Mouse (Mus musculus): ENCODE measurements around the gene Fam205c. TPM values are rescaled to one million over a fixed set of nuclear protein-coding genes. Genes with fewer than 3 reads are reported as not detected.
"Not testable (repeated sequence)": the region's sequence is repeated elsewhere in the genome, so short reads cannot be mapped to it uniquely, and the experiment has no call there.

Gene Fam205c
- polyA plus RNA-seq, 1 experiment from 2014 or later: 1.0 TPM

GRCm38 (mm10) chr4:42872746-42873435 lies 1.1 kb downstream of the Fam205c start:
- H3K9ac ChIP-seq: no peak overlapping the region
- ATAC-seq: no peak
- no peaks in the 10 kb centered on the region for H3K27me3 ChIP-seq
- no peak overlapping the region for H3K4me2 ChIP-seq
- no peaks in the 10 kb centered on the region for H3K4me1 ChIP-seq
- H3K27ac ChIP-seq: no peak overlapping the region
- WGBS: 91% methylated on average over 16 of the region's 16 CpGs
- H3K36me3 ChIP-seq (ENCODE audit: poor library complexity, severe bottlenecking): no peaks in the 10 kb centered on the region
- H3K4me3 ChIP-seq: no peak overlapping the region
- no peaks in the 10 kb centered on the region for H3K9me3 ChIP-seq (replicated peaks)

DNA sequence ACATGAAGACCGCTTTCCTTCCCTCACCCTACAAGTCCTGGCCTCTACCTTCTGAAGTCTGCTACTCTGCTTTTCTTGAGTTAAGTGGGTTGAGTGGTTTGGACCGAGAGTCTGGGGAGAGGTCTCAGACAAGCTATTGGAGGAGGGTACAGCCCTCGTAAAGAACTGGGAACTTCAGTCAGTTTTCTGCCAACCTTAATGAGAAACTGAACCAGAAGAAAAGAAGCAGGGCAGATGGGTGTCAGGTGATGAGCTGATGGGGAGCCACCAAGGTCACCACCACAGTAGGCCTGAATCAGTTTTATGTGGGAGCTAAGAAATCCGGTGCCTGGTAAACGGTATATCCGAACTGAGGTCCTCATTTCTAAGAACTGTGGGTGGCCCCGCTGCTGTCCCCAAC lies 1.9 kb downstream of the Fam205c start:
- Histone ChIP-seq H3K36me3 (ENCODE audit: poor library complexity, severe bottlenecking) (no peaks in the 10 kb centered on the region), H3K9me3 (replicated peaks) (no peaks in the 10 kb centered on the region), H3K27me3 (no peaks in the 10 kb centered on the region), H3K4me1 (no peaks in the 10 kb centered on the region), H3K9ac (no peak overlapping the region), H3K27ac (no peak overlapping the region), H3K4me2 (no peak overlapping the region), H3K4me3 (no peak overlapping the region)
- 94% methylated on average over 7 of the region's 7 CpGs for WGBS
- ATAC-seq: no peak

DNA sequence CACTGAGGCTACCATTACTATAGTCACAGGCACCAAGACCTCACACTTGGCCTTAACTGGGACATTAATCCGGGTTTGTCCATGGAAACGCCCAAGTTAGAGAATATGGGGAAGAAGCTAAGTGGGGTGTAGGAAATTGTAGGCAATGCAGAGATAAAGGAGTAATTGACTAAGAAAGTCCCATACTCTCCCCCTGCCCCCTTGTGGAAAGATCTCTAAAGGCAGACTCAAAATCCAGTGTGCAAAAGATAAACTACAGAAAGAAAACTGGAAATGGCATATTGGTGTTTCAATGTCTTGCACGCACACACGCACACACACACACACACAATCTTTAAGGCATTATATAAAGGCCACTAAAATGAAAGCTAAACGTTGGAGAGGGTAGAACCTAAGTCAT lies 3.3 kb downstream of the Fam205c start:
- Histone ChIP-seq H3K9ac (no peak overlapping the region), H3K27ac (no peak overlapping the region), H3K27me3 (no peaks in the 10 kb centered on the region), H3K36me3 (ENCODE audit: poor library complexity, severe bottlenecking) (no peaks in the 10 kb centered on the region), H3K9me3 (replicated peaks) (no peaks in the 10 kb centered on the region), H3K4me3 (no peak overlapping the region), H3K4me2 (no peak overlapping the region), H3K4me1 (no peaks in the 10 kb centered on the region)
- WGBS: 82% methylated on average over 5 of the region's 5 CpGs
- no peak for ATAC-seq

- Histone ChIP-seq H3K27me3 (no peaks in the 10 kb centered on the region), H3K4me3 (no peak overlapping the region), H3K36me3 (ENCODE audit: poor library complexity, severe bottlenecking) (no peaks in the 10 kb centered on the region), H3K27ac (no peak overlapping the region), H3K4me1 (no peaks in the 10 kb centered on the region), H3K9me3 (replicated peaks) (no peaks in the 10 kb centered on the region), H3K4me2 (no peak overlapping the region), H3K9ac (no peak overlapping the region)
- ATAC-seq: no peak
- 92% methylated on average over 5 of the region's 5 CpGs for WGBS
These were observed 5.8 kb downstream of the Fam205c start for GRCm38 (mm10) chr4:42868193-42868592.

- H3K9me3 ChIP-seq (replicated peaks): no peaks in the 10 kb centered on the region
- WGBS: 85% methylated on average over 3 of the region's 3 CpGs
- no peak overlapping the region for H3K4me2 ChIP-seq
- no peaks in the 10 kb centered on the region for H3K36me3 ChIP-seq (ENCODE audit: poor library complexity, severe bottlenecking)
- no peak overlapping the region for H3K4me3 ChIP-seq
- H3K9ac ChIP-seq: no peak overlapping the region
- no peak for ATAC-seq
- H3K4me1 ChIP-seq: no peaks in the 10 kb centered on the region
- no peaks in the 10 kb centered on the region for H3K27me3 ChIP-seq
- H3K27ac ChIP-seq: no peak overlapping the region
These were observed 6.6 kb downstream of the Fam205c start for GRCm38 (mm10) chr4:42867390-42867789.

- H3K4me3 ChIP-seq; H3K4me2 ChIP-seq; H3K27ac ChIP-seq; H3K9me3 ChIP-seq (replicated peaks); H3K9ac ChIP-seq; H3K27me3 ChIP-seq; ATAC-seq; H3K4me1 ChIP-seq; H3K36me3 ChIP-seq (ENCODE audit: poor library complexity, severe bottlenecking): not testable (repeated sequence)
- 81% methylated on average over 5 of the region's 5 CpGs for WGBS
These were observed 10.5 kb downstream of the Fam205c start for GRCm38 (mm10) chr4:42863487-42863886.

DNA sequence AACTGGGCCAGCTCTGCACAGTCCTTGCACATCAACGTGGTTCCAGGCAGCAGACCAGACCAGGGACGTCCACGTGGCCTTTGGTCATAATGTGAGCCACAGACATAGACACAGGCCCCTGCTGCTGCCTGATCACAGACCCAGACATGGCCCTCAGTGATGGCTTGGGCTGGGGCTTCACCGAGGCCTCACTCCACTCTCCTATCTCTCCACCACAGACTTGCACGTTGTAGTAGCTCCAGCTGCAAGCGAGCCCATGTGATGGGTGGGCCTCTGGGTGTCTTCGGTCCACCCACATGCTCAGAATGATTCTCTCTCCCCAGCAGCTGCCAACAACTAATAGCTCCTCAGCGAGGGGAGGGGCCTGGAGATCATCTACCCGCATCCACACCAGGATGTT lies 13.6 kb downstream of the Fam205c start:
- not testable (repeated sequence) for H3K27me3 ChIP-seq; H3K9ac ChIP-seq; H3K4me1 ChIP-seq; H3K4me3 ChIP-seq; ATAC-seq; H3K9me3 ChIP-seq (replicated peaks); H3K4me2 ChIP-seq; H3K27ac ChIP-seq; H3K36me3 ChIP-seq (ENCODE audit: poor library complexity, severe bottlenecking)
- 85% methylated on average over 9 of the region's 9 CpGs for WGBS

GRCm38 (mm10) chr4:42856671-42857070 lies 17.4 kb downstream of the Fam205c start, which contains the start of gene Gm12394:
TSS of gene Gm12394 (minus strand) at chr4:42856771.
- ATAC-seq; H3K27ac ChIP-seq; H3K4me3 ChIP-seq; H3K27me3 ChIP-seq; H3K9ac ChIP-seq; H3K4me2 ChIP-seq; H3K4me1 ChIP-seq; H3K36me3 ChIP-seq (ENCODE audit: poor library complexity, severe bottlenecking); H3K9me3 ChIP-seq (replicated peaks): not testable (repeated sequence)
- WGBS: 80% methylated on average over 1 of the region's 1 CpGs

GRCm38 (mm10) chr4:42853788-42854187 lies 20.2 kb downstream of the Fam205c start, which contains the start of gene Fam205a1:
TSS of gene Fam205a1 (minus strand) at chr4:42853888.
- not testable (repeated sequence) for H3K9ac ChIP-seq; H3K36me3 ChIP-seq (ENCODE audit: poor library complexity, severe bottlenecking); H3K27me3 ChIP-seq; H3K4me2 ChIP-seq; H3K4me1 ChIP-seq; H3K9me3 ChIP-seq (replicated peaks); ATAC-seq; H3K4me3 ChIP-seq; H3K27ac ChIP-seq
- WGBS: 40% methylated on average over 1 of the region's 1 CpGs

Other genes with a start within 250 kb of the Fam205c start
- gene Gm2564, start 244.5 kb downstream of the Fam205c start, polyA plus RNA-seq (2015; fragmentation: Nextera tagmentation; extraction: Ambion mirVana): not detected in 2 replicates
- gene Ccl27b, start 219.0 kb downstream of the Fam205c start, polyA plus RNA-seq (2015; fragmentation: Nextera tagmentation; extraction: Ambion mirVana): not detected in 2 replicates
- gene Il11ra2, start 212.3 kb downstream of the Fam205c start, polyA plus RNA-seq (2015; fragmentation: Nextera tagmentation; extraction: Ambion mirVana): not detected in 2 replicates
- gene 4930578G10Rik, start 138.7 kb downstream of the Fam205c start, polyA plus RNA-seq (2015; fragmentation: Nextera tagmentation; extraction: Ambion mirVana): 0.84 and 1.4 TPM in 2 replicates
- 0.27 and 0.34 TPM in 2 replicates for gene Ccl19, start 117.7 kb downstream of the Fam205c start, polyA plus RNA-seq (2015; fragmentation: Nextera tagmentation; extraction: Ambion mirVana)
- gene Ccl21a, start 100.2 kb downstream of the Fam205c start, polyA plus RNA-seq (2015; fragmentation: Nextera tagmentation; extraction: Ambion mirVana): 1.2 TPM in 1 of 2 replicates, not detected in the other
- gene Fam205a1, start 20.3 kb downstream of the Fam205c start, polyA plus RNA-seq (2015; fragmentation: Nextera tagmentation; extraction: Ambion mirVana): 0.05 TPM in 1 of 2 replicates, not detected in the other
- gene Gm12394, start 17.5 kb downstream of the Fam205c start, polyA plus RNA-seq (2015; fragmentation: Nextera tagmentation; extraction: Ambion mirVana): 0.48 and 0.54 TPM in 2 replicates
- gene Phf24, start 42.4 kb upstream of the Fam205c start, polyA plus RNA-seq (2015; fragmentation: Nextera tagmentation; extraction: Ambion mirVana): 8.2 and 10.3 TPM in 2 replicates
- gene Dnajb5, start 75.6 kb upstream of the Fam205c start, polyA plus RNA-seq (2015; fragmentation: Nextera tagmentation; extraction: Ambion mirVana): 34.6 and 46.7 TPM in 2 replicates
- 0.48 and 0.81 TPM in 2 replicates for gene 1700022I11Rik, start 95.4 kb upstream of the Fam205c start, polyA plus RNA-seq (2015; fragmentation: Nextera tagmentation; extraction: Ambion mirVana)
- gene Vcp, start 126.3 kb upstream of the Fam205c start, polyA plus RNA-seq (2015; fragmentation: Nextera tagmentation; extraction: Ambion mirVana): 545 and 570 TPM in 2 replicates
- gene Fancg, start 136.3 kb upstream of the Fam205c start, polyA plus RNA-seq (2015; fragmentation: Nextera tagmentation; extraction: Ambion mirVana): 22.9 and 23.5 TPM in 2 replicates
- gene Pigo, start 151.6 kb upstream of the Fam205c start, polyA plus RNA-seq (2015; fragmentation: Nextera tagmentation; extraction: Ambion mirVana): 21.4 and 25.3 TPM in 2 replicates
- 305 and 335 TPM in 2 replicates for gene Stoml2, start 157.5 kb upstream of the Fam205c start, polyA plus RNA-seq (2015; fragmentation: Nextera tagmentation; extraction: Ambion mirVana)
- gene Fam214b, start 172.0 kb upstream of the Fam205c start, polyA plus RNA-seq (2015; fragmentation: Nextera tagmentation; extraction: Ambion mirVana): 33.8 and 42.3 TPM in 2 replicates
- gene Unc13b, start 184.7 kb upstream of the Fam205c start, polyA plus RNA-seq (2015; fragmentation: Nextera tagmentation; extraction: Ambion mirVana): 15.1 and 15.2 TPM in 2 replicates